Mouse (Mus musculus) limb, embryonic 10.5 days (tissue): ENCODE results near the gene Hdgfl3. TPM values are rescaled to one million over a fixed set of nuclear protein-coding genes. Genes with fewer than 3 reads are reported as not detected.
A peak's percentile ranks its signal among the peaks of the same experiment; 100 is the strongest.

Experiments used
- DNase-seq: peaks from one replicate; pipeline ENCODE4 v3.0.0-alpha.2; 2017; ENCODE audit warnings: low spot score
- H3K27ac ChIP-seq: fragments of 300-500 bp; sonication (generic); 2 replicates; pipeline ENCODE4 v1.5.1; 2016; ENCODE audit warnings: mild to moderate bottlenecking
- H3K27me3 ChIP-seq: fragments of 300-500 bp; sonication (generic); 2 replicates; pipeline ENCODE4 v1.6.1; 2016; ENCODE audit warnings: low read depth, mild to moderate bottlenecking; ENCODE audit not compliant: poor library complexity, severe bottlenecking
- H3K36me3 ChIP-seq: fragments of 300-500 bp; sonication (generic); 2 replicates; pipeline ENCODE4 v1.6.1; 2016; ENCODE audit warnings: mild to moderate bottlenecking, moderate library complexity
- H3K4me1 ChIP-seq: fragments of 300-500 bp; sonication (generic); 2 replicates; pipeline ENCODE4 v1.6.1; 2016
- H3K4me3 ChIP-seq: fragments of 300-500 bp; sonication (generic); 2 replicates; pipeline ENCODE4 v1.5.1; 2016; ENCODE audit warnings: mild to moderate bottlenecking, moderate library complexity
- H3K9me3 ChIP-seq: fragments of 300-500 bp; sonication (generic); replicated peaks from 2 replicates; pipeline ENCODE4 v1.6.1; 2016; ENCODE audit warnings: mild to moderate bottlenecking
- WGBS: fragments of 180-500 bp; shearing (Covaris S2); methylation state at CpG from one replicate; pipeline ENCODE4 v1.1.7; 2016; 5-methylcytosine and 5-hydroxymethylcytosine counted together
- polyA plus RNA-seq: library from polyadenylated mRNA; unstranded; fragments of >200 nt; fragmentation: Nextera tagmentation; extraction: Ambion mirVana; gene quantifications from 2 replicates; pipeline ENCODE4 v1.2.1, GENCODE M21; 2016

Gene Hdgfl3
- polyA plus RNA-seq: 24.2 and 29.8 TPM in 2 replicates

GRCm38 (mm10) chr7:81934267-81934745 lies at the start of gene Hdgfl3:
Hdgfl3 (minus strand) TSS chr7:81934473.
- peaks cover 3% of the 10 kb centered on the region; the same call in 1 of the 2 replicates for H3K27me3 ChIP-seq
- WGBS: under 1% methylated on average over 55 of the region's 63 CpGs
- H3K36me3 ChIP-seq: no peaks in the 10 kb centered on the region
- H3K27ac ChIP-seq: peak within 1 kb of the TSS; percentile 100
- DNase-seq: peak; percentile 89
- peak within 1 kb of the TSS; percentile 88 for H3K4me3 ChIP-seq
- no peaks in the 10 kb centered on the region for H3K9me3 ChIP-seq
- peaks cover 31% of the 10 kb centered on the region for H3K4me1 ChIP-seq

GRCm38 (mm10) chr7:81983651-81984050 lies 49.4 kb upstream of the Hdgfl3 start:
- Histone ChIP-seq H3K4me1 (peaks cover under 1% of the 10 kb centered on the region), H3K9me3 (no peaks in the 10 kb centered on the region), H3K36me3 (no peaks in the 10 kb centered on the region), H3K4me3 (no peak overlapping the region), H3K27me3 (peaks cover 14% of the 10 kb centered on the region), H3K27ac (no peak overlapping the region)
- 74% methylated on average over 6 of the region's 6 CpGs for WGBS
- DNase-seq: no peak

- 87% methylated on average over 8 of the region's 8 CpGs for WGBS
- Histone ChIP-seq H3K4me3 (no peak overlapping the region), H3K36me3 (no peaks in the 10 kb centered on the region), H3K4me1 (no peaks in the 10 kb centered on the region), H3K27me3 (peaks cover 8% of the 10 kb centered on the region; the same call in 1 of the 2 replicates), H3K27ac (no peak overlapping the region), H3K9me3 (no peaks in the 10 kb centered on the region)
- DNase-seq: no peak
These were observed 44.0 kb upstream of the Hdgfl3 start for GRCm38 (mm10) chr7:81978304-81978703.

- H3K36me3 ChIP-seq: no peaks in the 10 kb centered on the region
- 91% methylated on average over 10 of the region's 10 CpGs for WGBS
- DNase-seq: no peak
- no peak overlapping the region for H3K4me3 ChIP-seq
- no peak overlapping the region for H3K27ac ChIP-seq
- H3K9me3 ChIP-seq: no peaks in the 10 kb centered on the region
- H3K27me3 ChIP-seq: peaks cover 8% of the 10 kb centered on the region; the same call in 1 of the 2 replicates
- H3K4me1 ChIP-seq: no peaks in the 10 kb centered on the region
These were observed 40.3 kb upstream of the Hdgfl3 start for GRCm38 (mm10) chr7:81974616-81975015.

- Histone ChIP-seq H3K4me1 (no peaks in the 10 kb centered on the region), H3K4me3 (no peak overlapping the region), H3K36me3 (no peaks in the 10 kb centered on the region), H3K9me3 (no peaks in the 10 kb centered on the region), H3K27me3 (peaks cover 8% of the 10 kb centered on the region; the same call in 1 of the 2 replicates), H3K27ac (no peak overlapping the region)
- DNase-seq: no peak
- WGBS: 93% methylated on average over 12 of the region's 12 CpGs
These were observed 39.7 kb upstream of the Hdgfl3 start for GRCm38 (mm10) chr7:81973939-81974338.

- no peak for DNase-seq
- peaks cover 8% of the 10 kb centered on the region; the same call in 1 of the 2 replicates for H3K27me3 ChIP-seq
- H3K36me3 ChIP-seq: no peaks in the 10 kb centered on the region
- no peaks in the 10 kb centered on the region for H3K4me1 ChIP-seq
- WGBS: 93% methylated on average over 5 of the region's 5 CpGs
- H3K27ac ChIP-seq: no peak overlapping the region
- H3K9me3 ChIP-seq: no peaks in the 10 kb centered on the region
- H3K4me3 ChIP-seq: no peak overlapping the region
These were observed 39.1 kb upstream of the Hdgfl3 start for GRCm38 (mm10) chr7:81973339-81973738.

- H3K27ac ChIP-seq: no peak overlapping the region
- no peak for DNase-seq
- H3K4me1 ChIP-seq: no peaks in the 10 kb centered on the region
- H3K9me3 ChIP-seq: no peaks in the 10 kb centered on the region
- no peaks in the 10 kb centered on the region for H3K36me3 ChIP-seq
- H3K27me3 ChIP-seq: 0 out of 2 replicates have a peak, but pooled peaks cover 1% of the 10 kb centered on the region
- 78% methylated on average over 6 of the region's 6 CpGs for WGBS
- H3K4me3 ChIP-seq: no peak overlapping the region
These were observed 34.7 kb upstream of the Hdgfl3 start for GRCm38 (mm10) chr7:81968975-81969374.

- DNase-seq: no peak
- no peak overlapping the region for H3K4me3 ChIP-seq
- no peak overlapping the region for H3K27ac ChIP-seq
- no peaks in the 10 kb centered on the region for H3K9me3 ChIP-seq
- WGBS: 86% methylated on average over 4 of the region's 4 CpGs
- no peaks in the 10 kb centered on the region for H3K27me3 ChIP-seq
- H3K36me3 ChIP-seq: no peaks in the 10 kb centered on the region
- H3K4me1 ChIP-seq: no peaks in the 10 kb centered on the region
These were observed 34.2 kb upstream of the Hdgfl3 start for GRCm38 (mm10) chr7:81968451-81968850.

- Histone ChIP-seq H3K27ac (no peak overlapping the region), H3K4me3 (no peak overlapping the region), H3K36me3 (no peaks in the 10 kb centered on the region), H3K27me3 (no peaks in the 10 kb centered on the region), H3K9me3 (no peaks in the 10 kb centered on the region), H3K4me1 (no peaks in the 10 kb centered on the region)
- 74% methylated on average over 5 of the region's 5 CpGs for WGBS
- no peak for DNase-seq
These were observed 31.9 kb upstream of the Hdgfl3 start for GRCm38 (mm10) chr7:81966195-81966594.

GRCm38 (mm10) chr7:81959704-81960103 lies 25.4 kb upstream of the Hdgfl3 start:
- Histone ChIP-seq H3K36me3 (no peaks in the 10 kb centered on the region), H3K9me3 (no peaks in the 10 kb centered on the region), H3K27me3 (no peaks in the 10 kb centered on the region), H3K4me3 (no peak overlapping the region), H3K27ac (no peak overlapping the region), H3K4me1 (no peaks in the 10 kb centered on the region)
- peak; percentile 49 for DNase-seq
- 6% methylated on average over 3 of the region's 3 CpGs for WGBS

GRCm38 (mm10) chr7:81954208-81954846 lies 20.1 kb upstream of the Hdgfl3 start:
- Histone ChIP-seq H3K9me3 (no peaks in the 10 kb centered on the region), H3K27me3 (no peaks in the 10 kb centered on the region)
- no peak for DNase-seq

GRCm38 (mm10) chr7:81950499-81950898 lies 16.2 kb upstream of the Hdgfl3 start:
- Histone ChIP-seq H3K4me1 (no peaks in the 10 kb centered on the region), H3K4me3 (no peak overlapping the region), H3K27ac (no peak overlapping the region), H3K27me3 (no peaks in the 10 kb centered on the region), H3K9me3 (no peaks in the 10 kb centered on the region), H3K36me3 (no peaks in the 10 kb centered on the region)
- DNase-seq: no peak
- WGBS: 89% methylated on average over 2 of the region's 2 CpGs

More at GRCm38 (mm10) chr7:81954208-81954846, 20.1 kb upstream of the Hdgfl3 start:
- Histone ChIP-seq H3K27ac (no peak overlapping the region), H3K36me3 (no peaks in the 10 kb centered on the region), H3K4me1 (no peaks in the 10 kb centered on the region), H3K4me3 (no peak overlapping the region)

GRCm38 (mm10) chr7:81945398-81945797 lies 11.1 kb upstream of the Hdgfl3 start:
- 22% methylated on average over 4 of the region's 4 CpGs for WGBS
- DNase-seq: peak; percentile 42

More at GRCm38 (mm10) chr7:81945398-81945797, 11.1 kb upstream of the Hdgfl3 start:
- Histone ChIP-seq H3K27me3 (no peaks in the 10 kb centered on the region), H3K36me3 (no peaks in the 10 kb centered on the region), H3K4me1 (no peaks in the 10 kb centered on the region), H3K9me3 (no peaks in the 10 kb centered on the region), H3K4me3 (no peak overlapping the region), H3K27ac (no peak overlapping the region)
